Mouse (Mus musculus): ENCODE data around the gene Asb4. TPM values are rescaled to one million over a fixed set of nuclear protein-coding genes. Genes with fewer than 3 reads are reported as not detected.
A peak's percentile ranks its signal among the peaks of the same experiment; 100 is the strongest.

Asb4 gene
- polyA plus RNA-seq, 1 experiment from 2014 or later = 31.4 TPM

- no peak overlapping the region for H3K27ac ChIP-seq (replicated peaks; ENCODE audit: low read depth, low read length)
These were observed 20.1 kb downstream of the Asb4 start for GRCm38 (mm10) chr6:5403095-5403815.

GRCm38 (mm10) chr6:5404016-5404415, 20.8 kb downstream of the Asb4 start:
- no peak overlapping the region for H3K4me3 ChIP-seq (ENCODE audit: low read depth, low read length)
- DNase-seq (ENCODE audit: low spot score) = no peak
- peaks cover 4% of the 10 kb centered on the region; the same call in 1 of the 2 replicates for H3K4me1 ChIP-seq (ENCODE audit: control insufficient read depth, insufficient read depth, low read length)
- no peaks in the 10 kb centered on the region for H3K27me3 ChIP-seq (replicated peaks; ENCODE audit: control insufficient read depth, insufficient read depth, low read length)
- no peak overlapping the region for H3K27ac ChIP-seq (replicated peaks; ENCODE audit: low read depth, low read length)
- WGBS = 74% methylated on average over 6 of the region's 6 CpGs
- H3K4me2 ChIP-seq (ENCODE audit: low read depth, low read length) = no peak overlapping the region
- H3K9me3 ChIP-seq (ENCODE audit: control insufficient read depth, low read length) = no peaks in the 10 kb centered on the region
- no peaks in the 10 kb centered on the region for H3K36me3 ChIP-seq (ENCODE audit: control insufficient read depth, insufficient read depth, low read length)
- no peak overlapping the region for H3K9ac ChIP-seq (ENCODE audit: low read depth, low read length)
- no peak for ATAC-seq (ENCODE audit: low read depth)

More at GRCm38 (mm10) chr6:5403095-5403815, 20.1 kb downstream of the Asb4 start:
- H3K36me3 ChIP-seq (ENCODE audit: control insufficient read depth, insufficient read depth, low read length) = no peaks in the 10 kb centered on the region
- peak; percentile 48; the same call in 1 of the 2 replicates for ATAC-seq (ENCODE audit: low read depth)
- H3K4me2 ChIP-seq (ENCODE audit: low read depth, low read length) = peak overlapping the region; percentile 28
- no peak overlapping the region for H3K4me3 ChIP-seq (ENCODE audit: low read depth, low read length)
- peaks cover 4% of the 10 kb centered on the region; the same call in 1 of the 2 replicates for H3K4me1 ChIP-seq (ENCODE audit: control insufficient read depth, insufficient read depth, low read length)
- WGBS = 23% methylated on average over 18 of the region's 18 CpGs
- no peaks in the 10 kb centered on the region for H3K27me3 ChIP-seq (replicated peaks; ENCODE audit: control insufficient read depth, insufficient read depth, low read length)
- DNase-seq (ENCODE audit: low spot score) = peak; percentile 34
- no peak overlapping the region for H3K9ac ChIP-seq (ENCODE audit: low read depth, low read length)
- no peaks in the 10 kb centered on the region for H3K9me3 ChIP-seq (ENCODE audit: control insufficient read depth, low read length)

GRCm38 (mm10) chr6:5408451-5409177, 25.4 kb downstream of the Asb4 start:
- H3K36me3 ChIP-seq (ENCODE audit: control insufficient read depth, insufficient read depth, low read length) = no peaks in the 10 kb centered on the region
- DNase-seq (ENCODE audit: low spot score) (peak; percentile 74), ATAC-seq (ENCODE audit: low read depth) (peak; percentile 77)
- H3K27me3 ChIP-seq (replicated peaks; ENCODE audit: control insufficient read depth, insufficient read depth, low read length) = no peaks in the 10 kb centered on the region
- H3K9ac ChIP-seq (ENCODE audit: low read depth, low read length) = no peak overlapping the region
- no peak overlapping the region for H3K4me3 ChIP-seq (ENCODE audit: low read depth, low read length)
- 50% methylated on average over 8 of the region's 8 CpGs for WGBS
- H3K27ac ChIP-seq (replicated peaks; ENCODE audit: low read depth, low read length) = no peak overlapping the region
- no peaks in the 10 kb centered on the region for H3K9me3 ChIP-seq (ENCODE audit: control insufficient read depth, low read length)
- peaks cover 4% of the 10 kb centered on the region; the same call in 1 of the 2 replicates for H3K4me1 ChIP-seq (ENCODE audit: control insufficient read depth, insufficient read depth, low read length)
- H3K4me2 ChIP-seq (ENCODE audit: low read depth, low read length) = no peak overlapping the region

GRCm38 (mm10) chr6:5409676-5410075, 26.5 kb downstream of the Asb4 start:
- no peak overlapping the region for H3K4me3 ChIP-seq (ENCODE audit: low read depth, low read length)
- WGBS = 66% methylated on average over 4 of the region's 4 CpGs
- H3K36me3 ChIP-seq (ENCODE audit: control insufficient read depth, insufficient read depth, low read length) = no peaks in the 10 kb centered on the region
- DNase-seq (ENCODE audit: low spot score) = no peak
- no peaks in the 10 kb centered on the region for H3K9me3 ChIP-seq (ENCODE audit: control insufficient read depth, low read length)
- H3K4me1 ChIP-seq (ENCODE audit: control insufficient read depth, insufficient read depth, low read length) = peaks cover 4% of the 10 kb centered on the region; the same call in 1 of the 2 replicates
- H3K27me3 ChIP-seq (replicated peaks; ENCODE audit: control insufficient read depth, insufficient read depth, low read length) = no peaks in the 10 kb centered on the region
- no peak overlapping the region for H3K4me2 ChIP-seq (ENCODE audit: low read depth, low read length)
- no peak overlapping the region for H3K27ac ChIP-seq (replicated peaks; ENCODE audit: low read depth, low read length)
- no peak for ATAC-seq (ENCODE audit: low read depth)
- no peak overlapping the region for H3K9ac ChIP-seq (ENCODE audit: low read depth, low read length)

- Histone ChIP-seq H3K9me3 (ENCODE audit: control insufficient read depth, low read length) (no peaks in the 10 kb centered on the region), H3K4me2 (ENCODE audit: low read depth, low read length) (no peak overlapping the region), H3K4me1 (ENCODE audit: control insufficient read depth, insufficient read depth, low read length) (peaks cover 4% of the 10 kb centered on the region; the same call in 1 of the 2 replicates), H3K27ac (replicated peaks; ENCODE audit: low read depth, low read length) (no peak overlapping the region), H3K27me3 (replicated peaks; ENCODE audit: control insufficient read depth, insufficient read depth, low read length) (no peaks in the 10 kb centered on the region), H3K9ac (ENCODE audit: low read depth, low read length) (no peak overlapping the region), H3K4me3 (ENCODE audit: low read depth, low read length) (no peak overlapping the region), H3K36me3 (ENCODE audit: control insufficient read depth, insufficient read depth, low read length) (no peaks in the 10 kb centered on the region)
- WGBS = 55% methylated on average over 6 of the region's 6 CpGs
- peak; percentile 78 for ATAC-seq (ENCODE audit: low read depth)
- peak; percentile 61 for DNase-seq (ENCODE audit: low spot score)
These were observed 27.7 kb downstream of the Asb4 start for GRCm38 (mm10) chr6:5410697-5411391.

GRCm38 (mm10) chr6:5413282-5413681, 30.1 kb downstream of the Asb4 start:
- peak; percentile 13; the same call in 1 of the 2 replicates for ATAC-seq (ENCODE audit: low read depth)
- Histone ChIP-seq H3K9ac (ENCODE audit: low read depth, low read length) (no peak overlapping the region), H3K4me3 (ENCODE audit: low read depth, low read length) (no peak overlapping the region), H3K27ac (replicated peaks; ENCODE audit: low read depth, low read length) (no peak overlapping the region), H3K27me3 (replicated peaks; ENCODE audit: control insufficient read depth, insufficient read depth, low read length) (no peaks in the 10 kb centered on the region), H3K9me3 (ENCODE audit: control insufficient read depth, low read length) (no peaks in the 10 kb centered on the region), H3K4me1 (ENCODE audit: control insufficient read depth, insufficient read depth, low read length) (peaks cover under 1% of the 10 kb centered on the region; the same call in 1 of the 2 replicates), H3K4me2 (ENCODE audit: low read depth, low read length) (no peak overlapping the region), H3K36me3 (ENCODE audit: control insufficient read depth, insufficient read depth, low read length) (no peaks in the 10 kb centered on the region)
- no peak for DNase-seq (ENCODE audit: low spot score)
- 30% methylated on average over 8 of the region's 8 CpGs for WGBS

- 74% methylated on average over 2 of the region's 2 CpGs for WGBS
- ATAC-seq (ENCODE audit: low read depth) = no peak
- H3K27me3 ChIP-seq (replicated peaks; ENCODE audit: control insufficient read depth, insufficient read depth, low read length) = no peaks in the 10 kb centered on the region
- H3K27ac ChIP-seq (replicated peaks; ENCODE audit: low read depth, low read length) = 0 out of 2 replicates have a peak overlapping the region, but pooled peaks have one; percentile 58
- H3K4me1 ChIP-seq (ENCODE audit: control insufficient read depth, insufficient read depth, low read length) = peaks cover 5% of the 10 kb centered on the region; the same call in 1 of the 2 replicates
- no peak overlapping the region for H3K4me2 ChIP-seq (ENCODE audit: low read depth, low read length)
- H3K9me3 ChIP-seq (ENCODE audit: control insufficient read depth, low read length) = no peaks in the 10 kb centered on the region
- peak; percentile 64 for DNase-seq (ENCODE audit: low spot score)
- H3K36me3 ChIP-seq (ENCODE audit: control insufficient read depth, insufficient read depth, low read length) = no peaks in the 10 kb centered on the region
- H3K9ac ChIP-seq (ENCODE audit: low read depth, low read length) = no peak overlapping the region
- H3K4me3 ChIP-seq (ENCODE audit: low read depth, low read length) = no peak overlapping the region
These were observed 38.3 kb downstream of the Asb4 start for GRCm38 (mm10) chr6:5421442-5421841.

- DNase-seq (ENCODE audit: low spot score) = no peak
- H3K9me3 ChIP-seq (ENCODE audit: control insufficient read depth, low read length) = no peaks in the 10 kb centered on the region
- H3K27ac ChIP-seq (replicated peaks; ENCODE audit: low read depth, low read length) = no peak overlapping the region
- WGBS = 90% methylated on average over 3 of the region's 3 CpGs
- peaks cover 5% of the 10 kb centered on the region; the same call in 1 of the 2 replicates for H3K4me1 ChIP-seq (ENCODE audit: control insufficient read depth, insufficient read depth, low read length)
- no peak overlapping the region for H3K9ac ChIP-seq (ENCODE audit: low read depth, low read length)
- H3K4me2 ChIP-seq (ENCODE audit: low read depth, low read length) = no peak overlapping the region
- no peaks in the 10 kb centered on the region for H3K27me3 ChIP-seq (replicated peaks; ENCODE audit: control insufficient read depth, insufficient read depth, low read length)
- no peak for ATAC-seq (ENCODE audit: low read depth)
- H3K36me3 ChIP-seq (ENCODE audit: control insufficient read depth, insufficient read depth, low read length) = no peaks in the 10 kb centered on the region
- H3K4me3 ChIP-seq (ENCODE audit: low read depth, low read length) = no peak overlapping the region
These were observed 39.2 kb downstream of the Asb4 start for GRCm38 (mm10) chr6:5422386-5422785.
